Mouse (Mus musculus) olfactory bulb, adult 2 months (tissue): ENCODE data around the gene Slc25a22. TPM values are rescaled to one million over a fixed set of nuclear protein-coding genes. Genes with fewer than 3 reads are reported as not detected.

Source experiments
- H3K27ac ChIP-seq: fragments of 200-500 bp; 2 replicates; pipeline ENCODE4 v1.5.1; 2012; ENCODE audit warnings: low read depth, low read length; ENCODE audit not compliant: insufficient read depth
- H3K4me1 ChIP-seq: fragments of 200-500 bp; 2 replicates; pipeline ENCODE4 v1.6.1; 2012; ENCODE audit warnings: low read length; ENCODE audit not compliant: control insufficient read depth, insufficient read depth
- H3K4me3 ChIP-seq: fragments of 200-500 bp; 2 replicates; pipeline ENCODE4 v1.5.1; 2012; ENCODE audit warnings: mild to moderate bottlenecking, low read depth, low read length, moderate library complexity; ENCODE audit not compliant: insufficient read depth
- CTCF ChIP-seq: fragments of 200-500 bp; IDR thresholded peaks from 2 replicates; pipeline ENCODE4 v1.5.1; 2012; ENCODE audit warnings: low read depth, mild to moderate bottlenecking, low read length, moderate library complexity; ENCODE audit not compliant: insufficient read depth
- POLR2A ChIP-seq: fragments of 200-500 bp; IDR thresholded peaks from 2 replicates; pipeline ENCODE4 v1.6.1; 2012; ENCODE audit warnings: mild to moderate bottlenecking, low read depth, low read length, moderate library complexity; ENCODE audit not compliant: insufficient read depth
- WGBS: fragments of 180-500 bp; shearing (Covaris S2); methylation state at CpG from one replicate; pipeline ENCODE4 v1.1.7; 2018; 5-methylcytosine and 5-hydroxymethylcytosine counted together
- polyA plus RNA-seq: library from polyadenylated mRNA; stranded (reverse); fragments of >200 nt; gene quantifications from 2 replicates; pipeline ENCODE4 v1.2.4, GENCODE M21; 2012; ENCODE audit warnings: low replicate concordance; ENCODE audit not compliant: missing spikeins, insufficient read depth, insufficient read length

Gene Slc25a22
- polyA plus RNA-seq, 1 experiment: not detected

DNA sequence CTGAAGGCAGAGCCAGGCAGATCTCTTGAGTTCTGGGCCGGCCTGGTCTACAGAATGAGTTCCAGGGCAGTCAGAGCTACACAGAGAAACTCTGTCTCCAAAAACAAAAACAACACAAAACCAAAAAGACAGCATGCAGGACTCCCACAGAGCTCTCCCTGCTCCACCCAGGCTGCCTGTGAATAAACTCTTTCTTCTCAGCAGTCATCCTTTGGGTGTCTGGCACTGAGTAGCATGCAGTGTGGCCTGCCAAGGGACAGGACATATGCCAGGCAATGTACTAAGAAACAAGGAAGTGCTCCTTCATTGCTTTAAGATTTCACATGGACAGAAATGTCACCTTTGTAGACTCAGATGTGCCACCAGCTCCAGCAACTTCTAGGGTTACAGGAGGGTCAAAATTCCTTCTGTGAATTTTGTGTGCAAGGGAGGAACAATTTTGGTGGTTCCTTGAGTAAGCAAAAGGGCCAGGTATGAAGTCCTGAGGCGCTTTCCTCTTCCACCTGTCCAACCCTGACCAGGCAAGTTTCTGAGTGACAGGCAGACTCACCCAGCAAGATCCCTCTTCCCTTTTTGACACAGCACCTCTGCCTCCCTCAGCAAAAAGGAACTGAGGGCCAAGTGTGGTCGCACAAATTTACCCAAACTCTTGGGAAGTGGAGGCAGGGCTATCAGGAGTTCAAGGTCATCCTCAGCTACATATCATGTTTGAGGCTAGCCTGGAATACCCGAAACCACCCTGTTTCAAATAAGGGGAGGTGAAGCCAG, 56.4 kb downstream of the Slc25a22 start:
- no peak overlapping the region for H3K4me3 ChIP-seq
- TF ChIP-seq POLR2A: no peak
- TF ChIP-seq CTCF: no peak
- 73% methylated on average over 4 of the region's 4 CpGs for WGBS
- no peaks in the 10 kb centered on the region for H3K4me1 ChIP-seq
- H3K27ac ChIP-seq: no peak overlapping the region

Other genes starting within 250 kb of the Slc25a22 start
- not detected in 2 replicates for gene Hras, start 243.9 kb downstream of the Slc25a22 start, polyA plus RNA-seq
- not detected in 2 replicates for gene Lrrc56, start 243.7 kb downstream of the Slc25a22 start, polyA plus RNA-seq
- gene Lmntd2, start 223.8 kb downstream of the Slc25a22 start, polyA plus RNA-seq: not detected in 2 replicates
- gene Rassf7, start 222.0 kb downstream of the Slc25a22 start, polyA plus RNA-seq: not detected in 2 replicates
- not detected in 2 replicates for gene Phrf1, start 209.1 kb downstream of the Slc25a22 start, polyA plus RNA-seq
- not detected in 2 replicates for gene Irf7, start 171.4 kb downstream of the Slc25a22 start, polyA plus RNA-seq
- not detected in 2 replicates for gene Cdhr5, start 161.1 kb downstream of the Slc25a22 start, polyA plus RNA-seq
- gene Sct, start 158.8 kb downstream of the Slc25a22 start, polyA plus RNA-seq: not detected in 2 replicates
- gene Drd4, start 145.9 kb downstream of the Slc25a22 start, polyA plus RNA-seq: not detected in 2 replicates
- gene Deaf1, start 110.2 kb downstream of the Slc25a22 start, polyA plus RNA-seq: not detected in 2 replicates
- not detected in 2 replicates for gene Tmem80, start 110.2 kb downstream of the Slc25a22 start, polyA plus RNA-seq
- gene Eps8l2, start 99.0 kb downstream of the Slc25a22 start, polyA plus RNA-seq: not detected in 2 replicates
- not detected in 2 replicates for gene Taldo1, start 45.7 kb downstream of the Slc25a22 start, polyA plus RNA-seq
- gene Gatd1, start 23.8 kb downstream of the Slc25a22 start, polyA plus RNA-seq: not detected in 2 replicates
- gene Cend1, start 8.4 kb downstream of the Slc25a22 start, polyA plus RNA-seq: 518 TPM in 1 of 2 replicates, not detected in the other
- gene Pidd1, start 6.1 kb upstream of the Slc25a22 start, polyA plus RNA-seq: not detected in 2 replicates
- gene Rplp2, start 9.5 kb upstream of the Slc25a22 start, polyA plus RNA-seq: 977 TPM in 1 of 2 replicates, not detected in the other
- gene Pnpla2, start 17.3 kb upstream of the Slc25a22 start, polyA plus RNA-seq: not detected in 2 replicates
- gene Cracr2b, start 23.2 kb upstream of the Slc25a22 start, polyA plus RNA-seq: not detected in 2 replicates
- not detected in 2 replicates for gene Cd151, start 29.5 kb upstream of the Slc25a22 start, polyA plus RNA-seq
- gene Polr2l, start 37.2 kb upstream of the Slc25a22 start, polyA plus RNA-seq: not detected in 2 replicates
- not detected in 2 replicates for gene Tspan4, start 37.3 kb upstream of the Slc25a22 start, polyA plus RNA-seq
- not detected in 2 replicates for gene Chid1, start 102.0 kb upstream of the Slc25a22 start, polyA plus RNA-seq
- gene Ap2a2, start 124.3 kb upstream of the Slc25a22 start, polyA plus RNA-seq: not detected in 2 replicates
- gene Muc6, start 217.4 kb upstream of the Slc25a22 start, polyA plus RNA-seq: not detected in 2 replicates